Mouse (Mus musculus) ES-CJ7 (cell line): Measurements from ENCODE around the gene Mchr1.

ENCODE experiments used
- DNase-seq: peaks from one replicate; pipeline ENCODE4 v3.0.0; 2011; ENCODE audit warnings: low read depth, low spot score

The Mchr1 gene

GRCm38 (mm10) chr15:81272305-81273053, 37.2 kb downstream of the Mchr1 start:
- no peak for DNase-seq

- DNase-seq: no peak
Measured at GRCm38 (mm10) chr15:81273361-81273760, 38.1 kb downstream of the Mchr1 start.

DNA sequence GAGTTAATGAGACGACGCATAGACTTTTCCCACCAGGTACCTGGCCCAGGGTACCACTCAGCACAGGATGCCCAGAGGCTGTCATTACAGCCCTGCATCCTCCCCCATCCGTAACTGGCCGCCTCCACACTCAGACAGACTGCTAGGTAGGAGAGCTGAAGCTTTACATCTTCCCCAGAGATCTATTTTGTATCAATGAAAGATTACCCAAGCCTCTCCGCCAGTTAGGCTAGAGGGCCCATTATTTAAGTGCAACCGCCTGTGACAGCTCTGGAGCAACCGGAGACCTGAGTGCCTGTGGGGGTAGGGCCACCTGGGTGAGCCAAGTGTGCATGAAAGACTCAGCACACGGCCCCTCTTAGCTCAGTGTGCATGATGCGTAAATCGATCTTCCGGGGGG, 42.6 kb downstream of the Mchr1 start:
- DNase-seq: no peak

- DNase-seq: no peak
Measured at GRCm38 (mm10) chr15:81278699-81279098, 43.4 kb downstream of the Mchr1 start.

GRCm38 (mm10) chr15:81284121-81284734, 48.9 kb downstream of the Mchr1 start:
- no peak for DNase-seq
